Mouse (Mus musculus) lung, embryonic 15.5 days (tissue): ENCODE results near the gene Gm4631. TPM values are rescaled to one million over a fixed set of nuclear protein-coding genes. Genes with fewer than 3 reads are reported as not detected.
"Not testable (repeated sequence)": the region's sequence is repeated elsewhere in the genome, so short reads cannot be mapped to it uniquely, and the experiment has no call there.

Source experiments
- ATAC-seq: fragments of 200-750 bp; cut with Nextera tagmentation; 2 replicates; pipeline ENCODE4 v1.8.0; 2017; ENCODE audit warnings: moderate number of reproducible peaks, borderline replicate concordance; ENCODE audit not compliant: low FRiP score, low TSS enrichment; ENCODE audit errors: extremely low read depth
- H3K27ac ChIP-seq: fragments of 300-500 bp; sonication (generic); 2 replicates; pipeline ENCODE4 v1.5.1; 2015; ENCODE audit warnings: moderate library complexity, mild to moderate bottlenecking, inconsistent platforms
- H3K27me3 ChIP-seq: fragments of 300-500 bp; sonication (generic); 2 replicates; pipeline ENCODE4 v1.6.1; 2015; ENCODE audit warnings: inconsistent platforms
- H3K36me3 ChIP-seq: fragments of 300-500 bp; sonication (generic); 2 replicates; pipeline ENCODE4 v1.6.1; 2015; ENCODE audit warnings: inconsistent platforms
- H3K4me1 ChIP-seq: fragments of 300-500 bp; sonication (generic); 2 replicates; pipeline ENCODE4 v1.6.1; 2015; ENCODE audit warnings: inconsistent platforms
- H3K4me2 ChIP-seq: fragments of 300-500 bp; sonication (generic); 2 replicates; pipeline ENCODE4 v1.6.1; 2015; ENCODE audit warnings: inconsistent platforms, mild to moderate bottlenecking, moderate library complexity
- H3K4me3 ChIP-seq: fragments of 300-500 bp; sonication (generic); 2 replicates; pipeline ENCODE4 v1.5.1; 2015; ENCODE audit warnings: mild to moderate bottlenecking, inconsistent platforms
- H3K9ac ChIP-seq: fragments of 300-500 bp; sonication (generic); 2 replicates; pipeline ENCODE4 v1.6.1; 2015; ENCODE audit warnings: inconsistent platforms
- H3K9me3 ChIP-seq: fragments of 300-500 bp; sonication (generic); 2 replicates; pipeline ENCODE4 v1.6.1; 2016; ENCODE audit warnings: inconsistent platforms
- WGBS: fragments of 180-500 bp; shearing (Covaris S2); methylation state at CpG from one replicate; pipeline ENCODE4 v1.1.7; 2015; 5-methylcytosine and 5-hydroxymethylcytosine counted together
- polyA plus RNA-seq: library from polyadenylated mRNA; unstranded; fragments of >200 nt; fragmentation: Nextera tagmentation; extraction: Ambion mirVana; gene quantifications from 2 replicates; pipeline ENCODE4 v1.2.1, GENCODE M21; 2015

The Gm4631 gene
- 17.4 and 19.0 TPM in 2 replicates for polyA plus RNA-seq

- ATAC-seq, H3K27ac ChIP-seq, H3K4me1 ChIP-seq, H3K27me3 ChIP-seq, H3K9me3 ChIP-seq, H3K4me3 ChIP-seq, H3K4me2 ChIP-seq, H3K9ac ChIP-seq, H3K36me3 ChIP-seq: not testable (repeated sequence)
- WGBS, result no CpG with 5 or more reads among the region's 8 CpGs
These were observed at the start of gene Gm4631 for GRCm38 (mm10) chr2:175338097-175338496. Gm4631 (minus strand) TSS chr2:175338197.

DNA sequence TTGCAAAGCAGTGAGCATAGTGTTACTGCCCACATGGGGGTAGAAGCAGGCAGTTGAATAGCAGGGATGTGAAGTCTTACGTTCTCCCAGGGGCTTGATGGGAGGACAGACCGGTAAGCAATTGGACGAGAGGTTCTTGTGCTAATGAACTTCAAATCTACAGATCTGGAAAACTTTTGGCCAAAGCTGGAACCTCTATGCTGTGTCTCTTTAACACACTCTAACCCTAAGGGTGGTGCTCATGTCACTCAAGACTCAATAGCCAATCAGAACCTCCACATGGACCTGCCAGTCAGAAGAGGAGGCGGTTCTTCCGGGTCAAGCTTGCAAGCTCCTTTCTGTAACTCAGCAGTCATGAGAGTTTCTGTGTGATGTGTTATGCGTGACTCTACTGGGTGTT, 34.1 kb upstream of the Gm4631 start, which contains the start of gene Zfp968:
Gene Zfp968 (plus strand): TSS at position 301 of the 400 bp plus-strand sequence.
- H3K4me2 ChIP-seq, H3K27me3 ChIP-seq, H3K9me3 ChIP-seq, H3K9ac ChIP-seq, ATAC-seq, H3K27ac ChIP-seq, H3K36me3 ChIP-seq, H3K4me1 ChIP-seq, H3K4me3 ChIP-seq: not testable (repeated sequence)
- no CpG with 5 or more reads among the region's 6 CpGs for WGBS

DNA sequence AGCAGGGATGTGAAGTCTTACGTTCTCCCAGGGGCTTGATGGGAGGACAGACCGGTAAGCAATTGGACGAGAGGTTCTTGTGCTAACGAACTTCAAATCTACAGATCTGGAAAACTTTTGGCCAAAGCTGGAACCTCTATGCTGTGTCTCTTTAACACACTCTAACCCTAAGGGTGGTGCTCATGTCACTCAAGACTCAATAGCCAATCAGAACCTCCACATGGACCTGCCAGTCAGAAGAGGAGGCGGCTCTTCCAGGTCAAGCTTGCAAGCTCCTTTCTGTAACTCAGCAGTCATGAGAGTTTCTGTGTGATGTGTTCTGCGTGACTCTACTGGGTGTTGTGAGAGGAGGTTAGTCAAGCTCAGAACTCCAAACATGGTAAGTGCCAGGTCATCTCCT, 63.2 kb downstream of the Gm4631 start, which contains the start of gene Gm14440:
Gene Gm14440 (plus strand): TSS at position 301 of the 400 bp plus-strand sequence.
- not testable (repeated sequence) for H3K4me1 ChIP-seq, ATAC-seq, H3K4me3 ChIP-seq, H3K36me3 ChIP-seq, H3K4me2 ChIP-seq, H3K27ac ChIP-seq, H3K27me3 ChIP-seq, H3K9me3 ChIP-seq, H3K9ac ChIP-seq
- no CpG with 5 or more reads among the region's 6 CpGs for WGBS

Other genes starting within 250 kb of the Gm4631 start
- gene Gm14399, start 196.2 kb downstream of the Gm4631 start, polyA plus RNA-seq, result 8.0 and 8.6 TPM in 2 replicates
- 0.77 and 0.90 TPM in 2 replicates for gene Gm14443, start 162.3 kb downstream of the Gm4631 start, polyA plus RNA-seq
- gene Gm14391, start 131.3 kb downstream of the Gm4631 start, polyA plus RNA-seq, result 4.7 and 6.2 TPM in 2 replicates
- gene Gm14440, start 63.1 kb downstream of the Gm4631 start, polyA plus RNA-seq, result not detected in 2 replicates
- 5.9 and 6.7 TPM in 2 replicates for gene Zfp968, start 34.2 kb upstream of the Gm4631 start, polyA plus RNA-seq
- 10.0 and 10.1 TPM in 2 replicates for gene Gm4724, start 97.6 kb upstream of the Gm4631 start, polyA plus RNA-seq
- 6.3 and 7.7 TPM in 2 replicates for gene Zfp965, start 131.8 kb upstream of the Gm4631 start, polyA plus RNA-seq